Mouse (Mus musculus) 3T3-L1 (cell line): ENCODE results near the gene Pan3.

Experiments used
- DNase-seq: peaks from one replicate; pipeline ENCODE4 v3.0.0-alpha.2; 2015; ENCODE audit warnings: low read depth, low spot score

Gene Pan3

DNA sequence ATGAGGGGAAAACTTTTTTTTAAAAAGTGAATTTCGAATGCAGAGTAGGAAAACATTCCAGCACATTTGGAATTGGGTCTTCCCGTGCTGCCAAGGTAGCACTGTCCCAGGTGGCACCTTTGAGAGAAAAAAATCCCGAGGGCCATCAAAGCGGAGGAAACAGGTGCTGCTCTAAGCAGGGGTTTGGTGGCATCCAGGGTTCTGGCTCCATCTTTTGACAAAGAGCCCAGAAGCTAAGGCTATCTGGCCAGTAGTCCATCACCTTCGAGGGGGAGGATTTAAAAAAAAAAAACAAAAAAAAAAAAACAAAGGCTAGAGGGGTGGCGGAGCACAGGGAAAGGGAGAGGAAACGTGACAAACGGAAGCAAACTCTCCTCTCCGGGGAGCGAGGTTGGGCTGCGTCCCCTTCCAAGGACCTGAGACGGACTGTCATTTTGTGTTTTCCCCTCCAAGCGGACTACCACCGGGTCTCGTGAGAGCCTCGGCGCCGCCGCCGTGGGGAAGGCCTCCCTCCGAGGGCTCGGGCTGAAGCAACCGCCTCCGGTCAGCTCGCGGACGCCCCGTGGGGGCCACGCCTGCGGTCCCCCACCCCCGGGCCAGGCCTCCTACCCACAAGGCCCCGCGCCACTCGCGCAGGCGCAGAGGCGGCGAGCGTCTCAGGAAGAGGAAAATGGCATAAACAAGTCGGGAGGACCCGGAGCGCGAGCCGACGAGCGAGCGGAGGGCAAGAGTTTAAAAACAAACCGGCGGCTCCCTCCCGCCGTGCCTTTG, at the start of gene Pan3:
Pan3 (plus strand) TSS at position 627 of the 771 bp plus-strand sequence.
- DNase-seq, result peak; percentile 92

DNA sequence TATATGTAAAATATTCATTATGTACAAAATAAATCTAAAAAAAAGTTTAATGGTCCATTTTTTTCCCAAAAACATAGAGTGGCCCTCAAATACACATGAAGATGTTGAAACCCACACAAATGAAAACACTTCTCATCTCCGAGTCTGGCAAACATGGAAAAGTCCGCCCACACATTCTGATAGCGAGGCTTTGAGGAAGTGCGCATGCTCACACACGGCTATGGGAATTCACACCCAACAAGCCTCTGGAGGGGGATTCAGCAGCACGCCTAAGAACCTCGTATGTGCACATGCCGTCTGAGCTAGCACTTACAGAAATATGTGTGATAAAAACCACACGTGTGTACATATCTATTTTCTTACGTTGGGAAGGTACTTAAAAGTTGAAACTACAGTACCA, 48.6 kb upstream of the Pan3 start:
- peak; percentile 80 for DNase-seq

DNA sequence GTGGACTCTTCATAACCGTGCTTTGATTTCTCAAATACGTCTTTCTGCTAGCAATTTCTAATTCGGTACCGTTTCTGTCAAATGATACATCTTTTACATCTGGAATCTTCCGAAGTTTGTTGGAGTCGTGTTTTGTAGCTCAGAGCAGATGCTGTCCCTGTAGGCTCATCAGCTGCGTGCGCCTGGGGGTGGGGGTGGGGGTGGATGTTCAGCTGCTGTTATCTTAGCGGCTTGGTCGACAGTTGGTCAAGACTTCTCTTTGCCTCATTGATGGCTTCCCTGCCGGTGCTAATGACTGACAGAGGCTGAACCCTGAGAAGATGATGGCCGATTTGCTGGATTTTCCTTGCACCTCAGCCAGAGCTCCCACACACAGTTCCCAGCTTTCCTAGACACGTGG, 43.1 kb upstream of the Pan3 start:
- no peak for DNase-seq

- peak; percentile 83 for DNase-seq
Measured at GRCm38 (mm10) chr5:147388376-147389008, 41.5 kb upstream of the Pan3 start.

- peak; percentile 85 for DNase-seq
Measured at GRCm38 (mm10) chr5:147389052-147389451, 40.9 kb upstream of the Pan3 start.

DNA sequence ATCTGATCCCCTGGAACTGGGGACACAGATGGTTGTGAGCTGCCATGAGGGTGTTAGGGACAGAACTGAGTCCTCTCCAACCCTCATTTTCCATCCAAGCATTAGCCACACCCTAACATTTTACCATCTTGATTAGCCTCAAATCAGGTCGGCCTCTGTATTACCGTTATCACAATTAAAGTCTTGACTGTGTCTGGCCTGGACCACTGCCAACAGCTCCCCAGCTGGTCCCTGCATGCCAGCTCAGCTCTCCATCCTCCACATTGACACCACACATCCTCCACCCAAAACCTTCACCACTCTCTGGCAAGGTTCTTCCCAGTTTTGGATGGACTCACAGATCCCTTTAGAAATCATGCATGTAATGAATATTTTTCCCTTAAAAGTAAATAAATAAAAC, 39.2 kb upstream of the Pan3 start:
- DNase-seq, result no peak

GRCm38 (mm10) chr5:147392667-147393213, 37.2 kb upstream of the Pan3 start:
- DNase-seq, result no peak

- DNase-seq, result no peak
Measured at GRCm38 (mm10) chr5:147395050-147395449, 34.9 kb upstream of the Pan3 start.

- DNase-seq, result no peak
Measured at GRCm38 (mm10) chr5:147399843-147400504, 30.0 kb upstream of the Pan3 start, which contains the start of gene Flt3. TSS of gene Flt3 (minus strand) at chr5:147400489.

- no peak for DNase-seq
Measured at GRCm38 (mm10) chr5:147400505-147400979, 29.4 kb upstream of the Pan3 start.

GRCm38 (mm10) chr5:147401024-147401423, 28.9 kb upstream of the Pan3 start:
- DNase-seq, result no peak

DNA sequence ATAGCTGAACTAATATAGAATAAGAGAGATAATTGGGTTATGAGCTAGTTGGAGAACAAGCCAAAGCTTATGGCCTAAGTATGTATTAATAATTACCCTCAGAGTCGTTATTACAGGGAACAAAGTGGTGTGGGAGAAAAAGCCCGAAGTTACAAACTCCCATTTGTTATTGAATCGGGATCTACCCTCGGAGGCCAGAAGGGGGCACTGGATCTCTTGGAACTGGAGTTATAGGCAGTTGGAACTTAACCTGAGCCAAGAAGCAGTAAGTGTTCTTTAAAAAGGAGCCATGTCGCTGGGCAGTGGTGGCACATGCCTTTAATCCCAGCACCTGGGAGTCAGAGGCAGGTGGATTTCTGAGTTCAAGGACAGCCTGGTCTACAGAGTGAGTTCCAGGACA, 27.5 kb upstream of the Pan3 start:
- DNase-seq, result peak; percentile 76

DNA sequence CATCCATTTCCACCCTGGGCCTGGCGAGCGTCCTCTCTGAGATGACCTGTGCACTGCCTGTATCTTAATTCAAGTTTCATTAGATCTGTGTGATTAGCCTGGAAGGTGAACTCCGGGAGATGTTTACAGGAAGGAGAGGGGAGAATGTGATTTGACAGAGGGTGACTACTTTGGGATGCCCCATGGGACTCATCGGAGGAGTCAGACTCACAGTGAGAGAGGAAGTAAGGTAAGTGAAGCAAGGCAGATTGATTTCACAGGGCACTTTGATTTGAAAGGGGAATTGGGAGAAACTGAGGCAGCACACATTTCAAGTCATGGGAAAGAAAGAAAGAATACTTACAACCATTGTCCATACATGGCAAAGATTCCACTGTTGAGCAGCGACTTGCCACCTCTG, 23.8 kb upstream of the Pan3 start:
- DNase-seq, result no peak

- DNase-seq, result no peak
Measured at GRCm38 (mm10) chr5:147408731-147409130, 21.2 kb upstream of the Pan3 start.

DNA sequence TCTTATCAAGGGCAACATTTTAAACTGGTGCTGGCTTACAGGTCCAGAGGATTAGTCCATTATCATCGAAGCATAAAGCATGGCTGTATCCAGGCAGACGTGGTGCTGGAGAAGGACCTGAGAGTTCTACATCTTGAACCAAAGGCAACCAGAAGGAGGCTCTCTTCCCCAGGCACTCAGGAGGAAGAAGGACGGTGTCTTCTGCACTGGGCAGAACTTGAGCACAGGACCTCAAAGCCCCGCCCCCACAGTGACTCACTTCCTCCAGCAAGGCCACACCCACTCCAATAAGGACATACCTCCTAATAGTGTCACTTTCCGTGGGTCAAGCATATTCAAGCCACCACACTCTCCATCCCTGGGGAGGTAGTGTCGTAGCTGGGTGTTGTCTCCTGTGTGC, 19.4 kb upstream of the Pan3 start:
- no peak for DNase-seq

DNA sequence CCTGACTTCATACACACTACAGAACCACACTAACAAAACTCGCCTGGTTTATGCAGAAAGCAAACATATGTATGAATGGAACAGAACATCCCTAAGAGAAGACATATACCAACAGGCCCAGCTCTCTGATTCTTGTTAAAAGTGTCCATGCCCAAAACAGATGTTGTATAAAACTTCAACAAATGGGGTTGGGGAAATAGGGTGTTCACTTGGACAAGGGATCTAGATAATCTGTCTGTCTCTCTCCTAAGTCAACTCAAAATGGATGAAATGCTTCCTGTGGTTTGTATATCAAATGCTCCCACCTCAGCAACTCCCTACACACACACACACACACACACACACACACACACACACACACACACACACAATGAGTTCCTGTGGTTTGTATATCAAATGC, 12.0 kb upstream of the Pan3 start:
- no peak for DNase-seq

DNA sequence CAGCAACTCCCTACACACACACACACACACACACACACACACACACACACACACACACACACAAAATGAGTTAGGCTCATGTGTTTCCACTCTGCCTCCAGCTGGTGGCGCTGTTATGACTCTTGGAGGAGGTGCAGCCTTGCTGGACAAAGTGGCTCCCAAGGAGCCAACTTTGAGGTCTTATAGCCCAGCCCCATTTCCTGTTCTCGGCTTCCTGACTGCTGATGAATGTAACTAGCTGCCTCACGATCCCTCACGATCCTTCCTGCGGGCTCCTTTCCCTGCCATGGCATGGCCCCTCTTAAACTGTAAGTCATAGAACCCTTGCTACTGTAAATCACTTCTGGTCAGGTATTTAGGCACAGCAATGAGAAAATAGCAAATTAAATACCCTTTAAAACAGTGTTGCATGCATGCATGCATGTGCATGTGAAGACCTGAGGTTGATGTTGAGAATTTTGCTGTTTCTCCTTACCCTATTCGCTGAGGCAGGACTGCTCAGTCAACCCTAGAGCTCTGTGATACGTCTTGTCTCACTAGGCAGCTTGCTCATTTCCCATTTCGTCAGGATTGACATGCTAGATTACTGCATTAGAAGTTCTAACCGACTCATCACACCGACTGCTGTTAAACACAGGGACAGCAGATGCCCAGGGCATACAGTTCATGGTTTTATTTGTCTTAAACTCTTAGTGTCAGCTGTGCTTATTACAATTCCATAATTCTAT, 11.4 kb upstream of the Pan3 start:
- peak; percentile 78 for DNase-seq

DNA sequence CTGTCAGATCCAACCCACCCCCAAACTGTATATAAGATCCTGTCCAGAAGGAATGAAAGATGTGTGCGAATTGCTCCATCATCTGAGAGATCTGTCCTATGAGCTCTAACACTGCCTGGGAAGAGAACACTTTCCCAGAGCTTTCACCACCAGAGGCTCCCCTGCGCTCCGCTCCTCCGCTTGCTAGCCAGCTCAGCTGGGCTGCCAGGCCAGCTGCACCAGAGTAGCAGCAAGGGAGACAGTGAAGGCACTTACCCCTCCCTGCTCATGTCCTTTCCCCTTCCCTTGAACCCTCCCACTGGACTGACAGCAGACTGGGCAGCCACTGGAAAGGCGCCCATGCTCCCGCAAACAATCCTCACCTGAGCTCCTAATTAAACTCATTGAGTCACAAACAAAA, 6.3 kb upstream of the Pan3 start:
- no peak for DNase-seq

GRCm38 (mm10) chr5:147426048-147426805, 3.7 kb upstream of the Pan3 start:
- DNase-seq, result no peak

DNA sequence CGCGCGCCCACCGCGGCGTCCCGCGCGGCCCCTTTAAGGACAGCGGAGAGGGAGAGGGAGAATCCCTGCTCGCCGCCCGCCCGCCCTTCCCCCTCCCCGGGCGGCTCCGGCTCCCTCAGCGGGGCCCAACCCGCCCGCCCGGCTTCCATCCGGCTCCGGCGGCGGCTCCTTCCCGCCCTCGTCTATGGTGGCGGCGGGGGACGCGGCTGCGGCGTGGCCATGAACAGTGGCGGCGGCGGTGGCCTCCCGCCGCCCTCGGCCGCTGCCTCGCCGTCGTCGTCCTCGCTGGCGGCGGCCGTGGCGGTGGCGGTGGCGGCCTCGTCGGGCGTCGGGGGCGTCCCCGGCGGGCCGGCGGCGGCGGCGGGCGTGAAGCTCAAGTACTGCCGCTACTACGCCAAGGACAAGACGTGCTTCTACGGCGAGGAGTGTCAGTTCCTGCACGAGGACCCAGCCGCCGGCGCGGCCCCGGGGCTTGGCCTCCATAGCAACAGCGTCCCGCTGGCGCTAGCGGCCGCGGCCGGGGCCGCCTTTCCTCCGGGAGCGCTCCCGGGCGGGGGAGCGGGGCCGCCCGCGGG, 487 bp downstream of the Pan3 start:
- no peak for DNase-seq
